Mouse (Mus musculus): ENCODE measurements at regions not wholly inside any gene's neighbourhood (a gene's known extent, or its start where the extent isn't known, plus 50 kb on each side); places are given as distances from the start of the nearest gene placed in this dataset.
A peak's percentile ranks its signal among the peaks of the same experiment; 100 is the strongest.

DNA sequence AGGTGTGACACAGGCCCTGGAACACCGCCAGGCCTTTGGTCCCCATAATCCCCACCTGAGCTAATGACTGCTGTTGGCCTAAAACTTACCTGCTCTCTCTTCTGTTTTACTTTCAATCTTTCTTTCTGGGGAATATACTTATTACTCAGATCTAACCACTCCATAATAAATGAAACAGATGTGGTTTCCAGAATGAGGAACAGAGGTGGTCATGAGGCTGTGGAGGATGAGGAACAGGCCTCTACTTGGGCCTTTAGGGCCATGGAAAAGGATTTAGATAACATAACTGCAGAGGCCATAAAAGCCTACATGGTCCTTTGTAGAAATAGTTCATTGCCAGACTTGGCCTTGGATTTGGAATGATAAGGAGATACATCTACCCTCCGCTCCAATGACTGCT, 74.1 kb downstream of the B3gnt5 start:
- DNase-seq, result no peak

DNA sequence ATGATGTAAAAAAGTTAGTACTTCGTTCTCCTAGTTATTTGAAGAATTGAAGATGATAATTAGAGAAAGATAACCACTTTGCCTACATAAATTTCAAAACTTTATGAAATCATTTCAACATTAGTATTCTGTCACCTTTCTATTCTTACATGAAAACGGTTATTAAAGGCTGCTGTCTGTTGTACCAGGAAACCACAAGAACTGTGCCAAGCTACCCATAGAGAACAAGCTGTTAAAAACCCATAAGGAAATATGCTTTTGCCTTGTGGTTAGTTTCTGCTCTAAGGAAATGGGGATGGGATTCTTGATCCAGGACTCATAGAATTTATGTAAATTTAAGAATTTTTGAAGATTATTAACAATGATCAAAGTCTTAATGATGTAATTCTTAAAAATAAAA, 74.7 kb downstream of the B3gnt5 start:
- DNase-seq, result no peak

DNA sequence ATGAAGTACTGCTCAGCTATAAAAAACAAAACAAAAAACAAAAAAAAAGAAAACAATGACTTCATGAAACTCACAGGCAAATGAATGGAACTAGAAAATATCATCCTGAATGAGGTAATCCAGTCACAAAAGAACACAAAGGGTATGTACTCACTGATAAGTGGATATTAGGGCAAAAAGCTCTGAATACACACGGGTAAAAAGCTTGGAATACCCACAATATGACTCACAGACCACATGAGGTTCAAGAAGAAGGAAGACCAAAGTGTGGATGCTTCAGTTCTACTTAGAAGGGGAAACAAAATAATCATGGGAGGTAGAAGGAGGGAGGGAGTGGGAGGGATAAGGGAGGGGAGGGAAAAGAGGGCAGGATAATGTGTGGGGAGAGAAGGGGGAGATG, 79.8 kb downstream of the B3gnt5 start:
- no peak for DNase-seq

DNA sequence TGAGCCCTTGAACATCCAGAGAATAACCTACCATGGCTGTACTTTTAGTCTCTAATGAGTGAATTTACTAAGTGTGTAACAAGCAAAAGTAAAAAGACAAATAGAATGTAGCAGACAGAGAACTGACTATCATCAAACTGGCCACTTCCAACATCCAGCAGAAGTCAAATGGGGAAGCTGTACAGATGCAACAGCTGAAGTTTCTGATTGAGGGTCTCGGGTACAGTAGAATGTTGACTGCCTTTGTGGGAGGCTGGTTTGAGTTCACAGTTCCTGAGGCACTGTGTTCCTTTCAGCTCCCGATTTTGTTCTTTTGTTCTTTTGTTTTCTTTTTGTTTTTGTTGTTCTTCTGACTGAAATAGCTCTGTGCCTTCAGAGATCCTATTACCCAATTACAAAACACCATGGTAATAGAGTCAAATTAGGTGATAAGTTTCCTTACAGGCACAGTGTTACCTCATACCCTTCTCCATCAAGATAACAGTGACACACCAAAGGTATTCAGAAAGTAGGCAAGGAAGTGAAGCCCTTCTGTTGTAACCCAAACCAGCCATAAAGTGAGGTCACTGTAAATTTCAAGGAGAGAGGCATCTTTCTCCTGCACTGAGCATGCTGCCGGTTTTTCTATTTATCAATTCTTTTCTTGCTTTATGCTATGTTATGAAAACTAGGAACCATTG, 82.5 kb downstream of the B3gnt5 start:
- no peak for DNase-seq

DNA sequence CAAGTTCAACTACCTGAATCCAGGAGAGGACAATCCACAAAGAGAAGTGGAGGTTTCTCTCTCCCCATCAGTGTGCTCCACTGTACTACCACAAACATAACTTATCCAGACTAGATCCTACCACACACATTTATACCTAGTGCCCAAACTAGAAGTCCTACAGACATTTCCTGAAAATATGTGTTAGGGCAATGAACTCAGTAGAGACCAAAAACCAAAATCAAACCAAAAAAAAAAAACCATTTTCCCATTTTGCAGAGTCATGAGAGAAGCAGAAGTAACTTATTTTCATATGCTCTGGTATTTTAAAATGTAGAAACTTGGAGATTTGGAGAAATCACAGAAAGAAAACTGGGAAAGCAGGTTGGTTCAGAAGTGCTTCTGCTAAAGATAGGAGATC, 83.7 kb downstream of the B3gnt5 start:
- no peak for DNase-seq

DNA sequence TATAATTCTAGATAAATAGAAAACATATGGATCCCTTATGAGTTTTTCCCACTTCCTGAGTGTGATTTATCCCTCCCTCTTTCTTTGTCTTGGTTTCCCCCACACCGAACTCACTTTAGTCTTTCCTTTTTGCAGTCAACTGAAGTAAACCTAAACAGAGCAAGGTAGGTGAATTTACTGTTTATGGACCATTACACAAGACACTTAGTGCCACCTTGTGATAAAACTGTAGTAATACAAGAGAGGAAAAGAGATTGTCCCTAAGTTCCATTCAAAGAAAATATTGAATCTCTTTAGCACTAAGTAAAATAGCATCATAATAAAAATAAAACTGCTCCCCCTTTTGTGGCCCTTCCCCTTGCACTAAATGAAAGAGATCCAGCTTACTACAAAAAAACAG, 88.4 kb downstream of the B3gnt5 start:
- DNase-seq, result no peak

DNA sequence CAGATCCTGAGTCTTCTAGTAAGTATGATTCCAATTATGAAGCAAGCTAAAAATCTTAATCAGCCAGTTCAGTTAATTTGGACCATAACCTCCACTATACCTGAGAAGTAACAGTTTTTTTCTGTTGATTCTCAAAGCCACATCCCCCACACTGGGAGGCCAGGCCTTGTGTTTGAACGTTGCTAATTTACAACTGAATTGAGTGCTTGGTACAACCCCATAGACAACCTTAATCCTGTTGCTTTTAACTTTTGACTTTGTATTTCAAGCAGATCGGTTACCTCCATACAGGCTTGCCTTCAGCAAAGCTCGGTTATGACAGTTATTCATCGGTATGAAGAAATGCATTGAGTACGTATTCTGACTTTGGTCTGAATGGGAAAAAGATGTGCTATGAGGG, 105.3 kb downstream of the B3gnt5 start:
- DNase-seq, result no peak

DNA sequence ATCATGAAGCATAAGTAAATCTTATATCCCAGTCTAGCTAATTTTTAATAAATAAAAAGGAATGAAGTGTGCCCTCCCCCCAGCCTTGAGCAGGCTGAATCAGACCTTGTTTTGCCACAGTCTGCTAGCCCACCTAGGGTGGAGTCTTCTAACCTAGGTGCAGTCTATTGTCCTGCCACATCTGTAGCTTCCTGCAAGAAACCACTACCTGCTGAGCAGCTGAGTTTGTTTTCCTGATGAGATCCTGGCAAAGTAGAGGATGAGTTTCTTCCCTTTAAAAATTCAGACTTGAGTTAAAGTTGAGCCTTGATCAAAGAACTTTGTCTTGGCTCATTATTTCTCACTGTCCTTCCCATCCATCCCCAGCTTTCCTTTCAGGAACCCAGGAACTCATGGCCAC, 105.9 kb downstream of the B3gnt5 start:
- DNase-seq, result no peak

DNA sequence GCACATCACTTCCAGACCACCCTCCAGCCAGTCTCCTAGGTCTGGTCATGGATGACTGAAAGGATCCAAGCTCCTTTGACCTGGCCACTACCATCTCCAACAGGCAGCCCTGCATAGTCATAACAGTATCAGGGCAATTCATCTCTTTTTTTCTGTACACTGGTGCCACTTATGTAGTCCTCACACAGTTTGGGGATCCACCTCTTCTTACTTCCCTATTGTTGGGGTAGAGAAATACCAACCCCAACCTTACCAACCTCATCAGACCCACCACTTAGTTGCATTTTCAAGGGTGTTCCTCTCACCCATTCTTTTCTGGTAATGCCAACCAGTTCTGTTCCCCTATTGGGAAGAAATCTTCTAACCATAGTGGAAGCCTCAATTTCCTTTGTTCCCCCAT, 109.4 kb downstream of the B3gnt5 start:
- no peak for DNase-seq

DNA sequence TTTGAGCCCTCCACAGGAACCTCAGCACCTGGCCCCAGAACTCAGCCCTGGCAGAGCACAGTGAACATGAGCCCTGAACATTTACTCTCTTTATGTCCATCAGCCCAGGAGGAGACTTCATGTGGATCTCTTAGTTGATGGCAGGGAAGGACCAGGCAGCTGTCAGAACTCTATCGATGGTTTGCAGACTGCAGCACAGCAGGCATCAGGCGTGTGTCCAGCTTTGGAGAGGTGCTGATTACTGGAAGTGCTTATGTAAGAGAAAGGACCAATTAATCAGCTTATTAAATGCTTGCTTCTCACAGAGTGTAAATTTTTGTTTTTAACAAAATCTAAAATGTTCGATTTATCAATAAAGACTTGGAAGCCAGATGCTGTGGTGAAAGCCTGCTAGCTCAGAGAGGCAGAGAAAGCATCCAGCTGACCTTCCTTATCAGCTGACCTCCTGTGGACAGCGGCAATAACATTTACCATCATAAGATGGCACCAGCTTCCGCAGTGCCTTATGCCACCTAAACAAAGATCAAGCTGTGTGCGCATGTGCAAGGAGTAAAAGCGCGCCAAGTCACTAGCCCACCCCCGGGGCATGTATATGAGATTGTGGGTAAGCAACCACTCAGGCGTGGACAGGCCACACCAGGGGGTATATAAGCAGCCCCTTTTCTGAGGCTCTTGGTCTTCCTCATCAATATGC, 105.8 kb downstream of the Klhl6 start:
- no peak for DNase-seq

DNA sequence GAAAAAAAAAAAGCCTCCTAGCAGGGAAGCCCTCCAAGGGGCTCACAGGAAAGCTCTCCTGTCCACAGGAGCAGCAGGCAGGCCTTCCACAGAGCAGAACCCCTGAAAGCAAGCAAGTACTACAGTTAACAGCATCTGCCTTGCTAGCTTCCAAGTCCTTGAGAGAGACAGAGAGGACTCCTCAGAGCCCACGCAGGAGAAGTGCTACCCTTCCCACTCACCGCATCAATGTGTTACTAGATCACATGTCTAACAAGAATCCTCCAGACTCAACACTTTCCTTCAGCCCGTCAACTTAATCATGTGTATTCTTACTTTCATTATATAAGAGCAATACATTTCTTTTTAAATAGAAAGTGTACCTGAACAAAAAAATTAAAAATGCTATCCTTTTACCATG, 99.9 kb downstream of the Klhl6 start:
- DNase-seq, result no peak

DNA sequence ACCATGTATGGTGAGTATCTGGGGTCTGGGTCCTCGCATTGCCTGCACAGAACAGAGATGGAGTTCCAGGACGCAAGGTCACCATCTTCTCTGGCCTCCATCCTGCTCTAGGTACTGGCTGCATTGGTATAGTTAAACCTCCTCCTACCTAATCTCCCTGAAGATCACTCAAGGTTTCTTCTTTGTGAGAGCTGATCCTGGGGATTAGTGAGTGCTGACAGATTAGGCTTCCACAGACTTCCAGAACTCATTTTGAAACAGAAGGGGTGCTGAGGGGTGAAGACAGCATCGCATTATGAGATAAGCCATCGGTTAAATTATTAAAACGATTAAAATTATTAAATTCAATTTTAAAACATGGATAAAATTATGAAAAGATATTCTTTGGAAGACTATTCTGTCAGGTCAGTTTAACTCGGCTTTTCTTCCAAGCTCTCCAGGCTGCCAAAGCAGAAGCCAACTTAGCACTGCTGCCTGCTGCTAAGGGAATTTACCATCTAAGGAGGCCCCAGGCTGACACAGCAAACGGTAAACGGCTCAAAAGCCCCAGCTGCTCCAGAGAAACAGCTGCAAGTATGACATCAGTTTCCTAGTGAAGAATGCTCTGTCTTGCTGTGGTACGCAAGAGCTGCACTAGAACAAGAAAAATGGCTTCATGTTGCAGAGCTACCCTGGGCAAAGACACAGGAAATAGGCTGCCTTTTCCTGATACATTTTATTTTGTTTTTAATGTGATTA, 98.9 kb downstream of the Klhl6 start:
- peak; percentile 37 for DNase-seq

DNA sequence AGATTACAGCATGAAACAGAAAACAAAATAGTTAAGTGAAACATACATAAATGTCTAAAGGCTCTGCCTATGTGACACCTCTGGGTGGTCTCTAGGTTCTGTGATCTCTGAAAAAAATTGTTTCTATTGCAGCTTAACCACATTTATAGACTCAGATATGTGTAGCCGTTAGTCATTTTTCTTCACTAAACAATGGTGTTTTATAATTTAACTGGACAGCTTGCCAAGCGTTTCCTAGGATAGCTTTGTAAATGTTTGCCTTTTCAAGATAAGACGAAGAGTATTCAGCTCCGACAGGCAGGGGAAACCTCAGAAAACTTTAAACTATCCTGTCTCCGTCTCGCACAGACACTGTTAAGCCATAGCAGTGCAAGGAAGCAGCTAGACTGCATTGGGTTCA, 98.3 kb downstream of the Klhl6 start:
- DNase-seq, result peak; percentile 57

DNA sequence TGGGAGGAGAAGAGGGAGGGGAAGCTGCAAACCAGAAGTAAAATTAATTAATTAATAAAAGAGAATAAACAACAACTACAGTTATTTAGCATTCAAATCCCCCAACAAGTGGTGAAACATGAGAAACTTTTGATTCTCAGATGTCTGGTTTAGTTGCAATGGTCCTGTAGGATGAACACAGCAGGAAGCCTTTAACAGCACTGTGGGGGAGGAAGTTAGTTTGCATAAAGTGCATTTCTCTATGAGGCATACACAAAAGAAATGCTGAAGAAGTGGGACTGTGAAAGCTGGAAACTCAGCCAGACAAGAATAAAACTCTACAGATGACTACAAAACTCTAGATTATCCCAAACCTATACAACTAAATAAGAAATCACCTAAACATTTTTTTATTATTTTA, 96.2 kb downstream of the Klhl6 start:
- no peak for DNase-seq

DNA sequence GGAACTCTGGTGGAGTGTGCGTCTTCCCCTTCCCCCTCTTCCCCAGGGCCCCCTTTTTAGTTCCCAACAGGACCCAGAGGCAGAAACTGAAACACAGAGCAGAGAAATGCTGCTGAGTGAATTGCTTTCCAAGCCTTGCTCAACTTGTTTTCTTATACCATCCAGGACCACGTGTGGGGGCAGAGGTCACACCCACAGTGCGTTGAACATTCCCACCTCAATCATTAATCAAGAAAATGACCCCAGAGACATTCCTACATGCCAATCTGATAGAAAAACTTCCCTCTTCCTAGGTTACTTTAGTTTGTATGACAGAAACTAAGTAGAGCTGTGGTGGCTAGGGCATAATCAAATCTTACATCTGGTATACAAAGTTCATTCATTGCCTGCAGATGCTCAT, 93.3 kb downstream of the Klhl6 start:
- no peak for DNase-seq

DNA sequence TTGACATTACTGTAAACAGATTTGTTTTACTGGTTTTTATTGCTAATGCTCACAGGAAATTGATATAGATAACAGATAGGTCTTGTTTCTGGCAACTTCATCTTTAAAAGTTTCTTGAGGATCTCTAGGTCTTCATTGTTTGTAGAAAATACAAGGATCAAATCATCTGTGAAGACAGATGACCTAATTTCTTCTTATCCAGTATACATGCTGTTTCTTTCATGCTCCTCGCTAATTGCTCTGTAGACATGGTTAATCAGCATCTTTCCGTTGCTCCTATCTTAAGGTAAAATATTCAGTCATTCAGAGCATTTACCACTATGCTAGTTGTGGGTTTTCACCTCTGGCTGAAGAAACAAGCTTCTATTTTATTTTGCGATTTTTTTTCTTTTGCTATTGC, 91.4 kb downstream of the Klhl6 start:
- DNase-seq, result no peak

DNA sequence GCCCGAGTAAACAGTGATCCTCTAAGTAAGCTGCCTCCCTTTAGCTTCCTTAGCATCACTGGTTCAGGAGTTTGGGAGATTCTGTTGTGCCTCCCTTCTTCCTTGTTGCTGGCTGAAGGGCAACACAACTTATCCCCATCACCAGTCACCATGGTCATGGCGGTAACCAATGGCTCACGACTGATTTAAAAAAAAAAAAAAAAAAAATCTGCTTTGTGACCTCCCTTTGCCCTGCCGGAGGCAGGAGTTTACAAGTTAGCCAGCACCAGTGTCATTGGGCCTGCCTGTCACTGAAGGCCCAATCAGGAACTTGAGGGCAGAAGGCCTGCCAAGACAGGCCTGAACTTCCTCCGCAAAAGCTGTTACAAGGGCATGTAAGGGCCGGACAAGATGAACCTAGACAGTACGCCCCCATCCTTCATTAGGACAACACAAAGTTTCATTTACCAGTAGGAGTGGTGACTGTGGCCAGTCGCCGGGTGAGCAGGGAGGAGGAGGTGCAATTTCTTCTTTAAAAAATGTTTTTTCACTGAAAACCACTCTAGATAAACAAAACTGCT, 88.3 kb downstream of the Klhl6 start:
- no peak for DNase-seq
